Mouse (Mus musculus) thymus, adult 2 months (tissue): ENCODE data around the gene Btbd19. TPM values are rescaled to one million over a fixed set of nuclear protein-coding genes. Genes with fewer than 3 reads are reported as not detected.

Experiments
- DNase-seq: peaks from one replicate; pipeline ENCODE4 v3.0.0; 2021
- H3K27ac ChIP-seq: fragments of 200-500 bp; 2 replicates; pipeline ENCODE4 v1.5.1; 2012; ENCODE audit warnings: low read length, control low read depth; ENCODE audit not compliant: control insufficient read depth, insufficient read depth
- H3K27me3 ChIP-seq: fragments of 200-500 bp; 2 replicates; pipeline ENCODE4 v1.6.1; 2012; ENCODE audit warnings: mild to moderate bottlenecking, low read length, moderate library complexity, mixed read lengths; ENCODE audit not compliant: control insufficient read depth, insufficient read depth
- H3K36me3 ChIP-seq: fragments of 200-500 bp; 2 replicates; pipeline ENCODE4 v1.6.1; 2012; ENCODE audit warnings: mild to moderate bottlenecking, low read length, moderate library complexity; ENCODE audit not compliant: control insufficient read depth, insufficient read depth
- H3K4me1 ChIP-seq: fragments of 200-500 bp; replicated peaks from 2 replicates; pipeline ENCODE4 v1.6.1; 2012; ENCODE audit warnings: low read length; ENCODE audit not compliant: control insufficient read depth, insufficient read depth
- H3K4me3 ChIP-seq: fragments of 200-500 bp; 2 replicates; pipeline ENCODE4 v1.5.1; 2012; ENCODE audit warnings: mild to moderate bottlenecking, low read length, control low read depth, moderate library complexity; ENCODE audit not compliant: control insufficient read depth, insufficient read depth
- CTCF ChIP-seq: fragments of 200-500 bp; IDR thresholded peaks from 2 replicates; pipeline ENCODE4 v1.5.1; 2012; ENCODE audit warnings: mild to moderate bottlenecking, control low read depth, low read length, moderate library complexity, borderline replicate concordance; ENCODE audit not compliant: control insufficient read depth, poor library complexity, insufficient read depth; ENCODE audit errors: extremely low read depth
- POLR2A ChIP-seq: fragments of 200-500 bp; IDR thresholded peaks from 2 replicates; pipeline ENCODE4 v1.6.1; 2012; ENCODE audit warnings: mild to moderate bottlenecking, low read length, control low read depth, moderate library complexity; ENCODE audit not compliant: control insufficient read depth, poor library complexity, insufficient read depth; ENCODE audit errors: extremely low read depth
- WGBS: fragments of 180-500 bp; shearing (Covaris S2); methylation state at CpG from one replicate; pipeline ENCODE4 v1.1.7; 2018; 5-methylcytosine and 5-hydroxymethylcytosine counted together
- polyA plus RNA-seq: library from polyadenylated mRNA; depleted of rRNA; stranded (reverse); fragments of >200 nt; gene quantifications from 2 replicates; pipeline ENCODE4 v1.2.3, GENCODE M21; 2012

Gene Btbd19
- polyA plus RNA-seq, 1 experiment: 20.3 TPM

GRCm38 (mm10) chr4:117138295-117139216, 13.0 kb upstream of the Btbd19 start:
- H3K27me3 ChIP-seq: no peaks in the 10 kb centered on the region
- H3K4me3 ChIP-seq: no peak overlapping the region
- WGBS: 69% methylated on average over 16 of the region's 17 CpGs
- peaks cover 9% of the 10 kb centered on the region for H3K4me1 ChIP-seq
- H3K27ac ChIP-seq: no peak overlapping the region
- DNase-seq: no peak
- no peaks in the 10 kb centered on the region for H3K36me3 ChIP-seq
- TF ChIP-seq POLR2A (no peak), CTCF (no peak)

- DNase-seq: no peak
- TF ChIP-seq POLR2A: no peak
- TF ChIP-seq CTCF: no peak
- Histone ChIP-seq H3K4me3 (no peak overlapping the region), H3K27me3 (no peaks in the 10 kb centered on the region; the same call in 1 of the 2 replicates), H3K27ac (no peak overlapping the region), H3K36me3 (no peaks in the 10 kb centered on the region), H3K4me1 (peaks cover 14% of the 10 kb centered on the region)
- WGBS: 66% methylated on average over 8 of the region's 8 CpGs
These were observed 10.5 kb upstream of the Btbd19 start for GRCm38 (mm10) chr4:117136034-117136433.

DNA sequence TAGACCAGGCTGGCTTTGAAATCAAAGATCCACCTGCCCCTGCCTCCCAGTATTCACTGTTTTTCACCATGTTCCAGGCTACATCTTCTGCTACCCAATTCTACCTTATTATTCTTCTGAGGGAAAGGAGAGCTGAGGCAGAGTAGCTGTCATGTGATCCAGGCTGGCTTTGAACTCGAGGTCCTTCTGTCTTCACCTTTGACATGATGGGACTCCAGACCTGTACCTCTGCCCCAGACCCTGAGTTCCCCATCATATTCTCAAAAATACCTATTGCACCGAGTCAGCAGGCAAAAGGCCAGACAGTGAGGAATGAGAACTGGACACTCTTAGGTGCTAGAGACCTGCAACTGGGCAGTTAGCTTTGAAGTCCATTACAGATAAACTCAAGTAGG, 9.1 kb upstream of the Btbd19 start:
- no peak for DNase-seq
- TF ChIP-seq CTCF (no peak), POLR2A (no peak)
- Histone ChIP-seq H3K4me3 (no peak overlapping the region), H3K27me3 (no peaks in the 10 kb centered on the region; the same call in 1 of the 2 replicates), H3K36me3 (no peaks in the 10 kb centered on the region), H3K27ac (peak overlapping the region; percentile 23; the same call in 1 of the 2 replicates), H3K4me1 (peaks cover 14% of the 10 kb centered on the region)
- 42% methylated on average over 2 of the region's 2 CpGs for WGBS

- 2% methylated on average over 47 of the region's 48 CpGs for WGBS
- H3K4me3 ChIP-seq: peak within 1 kb of the TSS; percentile 61
- peaks cover 14% of the 10 kb centered on the region for H3K4me1 ChIP-seq
- DNase-seq: peak; percentile 98
- H3K27ac ChIP-seq: peak within 1 kb of the TSS; percentile 23; the same call in 1 of the 2 replicates
- no peaks in the 10 kb centered on the region for H3K36me3 ChIP-seq
- H3K27me3 ChIP-seq: no peaks in the 10 kb centered on the region; the same call in 1 of the 2 replicates
- TF ChIP-seq CTCF (no peak), POLR2A (peak; percentile 37; the same call in 1 of the 2 replicates)
These were observed 8.5 kb upstream of the Btbd19 start, which contains the start of gene Plk3 for GRCm38 (mm10) chr4:117133817-117134600. Gene Plk3 (minus strand): TSS chr4:117133963.

DNA sequence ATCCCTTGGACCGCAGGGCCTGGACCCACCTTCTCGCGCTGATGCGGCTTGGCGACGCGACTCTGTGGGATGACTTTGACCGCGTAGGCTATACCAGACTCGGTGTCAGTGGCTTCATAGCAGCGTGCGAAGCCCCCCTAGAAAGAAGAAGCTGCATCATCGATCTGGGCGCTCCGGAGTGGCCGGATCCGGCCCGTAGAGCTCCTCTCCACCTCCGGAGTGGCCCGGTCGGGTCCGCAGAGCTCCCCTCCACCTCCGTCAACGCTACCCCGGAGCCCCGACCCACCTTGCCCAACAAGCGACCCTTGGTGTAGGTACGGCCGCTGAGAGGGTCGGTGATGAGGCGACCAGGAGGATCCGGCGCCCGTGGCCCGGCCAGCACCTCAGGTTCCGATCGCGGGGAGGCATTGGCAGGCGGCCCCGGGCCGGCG, 7.9 kb upstream of the Btbd19 start:
- H3K27ac ChIP-seq: no peak overlapping the region
- no peaks in the 10 kb centered on the region; the same call in 1 of the 2 replicates for H3K27me3 ChIP-seq
- under 1% methylated on average over 42 of the region's 42 CpGs for WGBS
- H3K4me1 ChIP-seq: peaks cover 13% of the 10 kb centered on the region
- TF ChIP-seq CTCF (no peak), POLR2A (no peak)
- no peak for DNase-seq
- H3K4me3 ChIP-seq: peak overlapping the region; percentile 61
- no peaks in the 10 kb centered on the region for H3K36me3 ChIP-seq

DNA sequence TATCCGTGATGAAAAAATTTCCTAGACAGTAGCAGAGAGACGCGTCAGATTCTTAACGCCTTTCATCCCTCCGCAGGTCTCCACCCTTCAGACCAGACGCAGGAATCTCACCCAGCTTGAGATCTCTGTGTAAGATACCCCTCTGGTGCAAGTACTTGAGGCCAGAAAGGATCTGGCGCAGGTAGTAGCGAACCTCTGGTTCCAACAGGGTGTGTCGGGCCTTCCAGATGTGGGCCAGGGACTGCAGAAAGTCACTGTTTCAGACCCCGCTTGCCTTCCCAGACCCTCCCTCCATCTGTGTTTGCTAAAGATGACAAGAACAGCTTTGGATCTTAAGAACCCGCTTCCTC, 7.2 kb upstream of the Btbd19 start:
- Histone ChIP-seq H3K4me1 (peaks cover 11% of the 10 kb centered on the region), H3K27me3 (no peaks in the 10 kb centered on the region; the same call in 1 of the 2 replicates), H3K27ac (no peak overlapping the region), H3K36me3 (no peaks in the 10 kb centered on the region), H3K4me3 (peak overlapping the region; percentile 61)
- DNase-seq: no peak
- WGBS: 85% methylated on average over 11 of the region's 11 CpGs
- TF ChIP-seq POLR2A (no peak), CTCF (no peak)
